Mouse (Mus musculus) ES-CJ7 (cell line): Measurements from ENCODE around the gene Ptov1.

Experiments used
- DNase-seq: peaks from one replicate; pipeline ENCODE4 v3.0.0; 2011; ENCODE audit warnings: low read depth, low spot score

The Ptov1 gene

GRCm38 (mm10) chr7:44814952-44815553 lies 54.5 kb downstream of the Ptov1 start:
- no peak for DNase-seq

DNA sequence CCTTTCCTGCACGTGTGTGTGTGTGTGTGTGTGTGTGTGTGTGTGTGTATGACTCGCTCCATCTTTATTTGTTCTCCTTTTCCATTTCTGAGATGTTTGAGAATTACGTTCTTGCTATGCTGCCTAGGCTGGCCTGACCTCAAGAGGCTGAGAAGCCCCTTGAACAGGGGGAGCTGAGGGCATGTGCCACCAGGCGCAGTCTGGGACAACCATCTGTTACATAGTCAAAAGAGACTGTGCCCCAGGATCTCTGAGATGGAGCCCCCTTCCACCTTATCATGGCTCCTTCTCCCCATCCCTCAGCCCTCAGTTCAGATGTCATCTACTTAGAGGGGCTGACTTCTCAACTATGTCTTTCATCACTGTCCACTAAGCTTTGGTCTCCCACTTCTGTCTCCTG lies 55.2 kb downstream of the Ptov1 start:
- no peak for DNase-seq

DNA sequence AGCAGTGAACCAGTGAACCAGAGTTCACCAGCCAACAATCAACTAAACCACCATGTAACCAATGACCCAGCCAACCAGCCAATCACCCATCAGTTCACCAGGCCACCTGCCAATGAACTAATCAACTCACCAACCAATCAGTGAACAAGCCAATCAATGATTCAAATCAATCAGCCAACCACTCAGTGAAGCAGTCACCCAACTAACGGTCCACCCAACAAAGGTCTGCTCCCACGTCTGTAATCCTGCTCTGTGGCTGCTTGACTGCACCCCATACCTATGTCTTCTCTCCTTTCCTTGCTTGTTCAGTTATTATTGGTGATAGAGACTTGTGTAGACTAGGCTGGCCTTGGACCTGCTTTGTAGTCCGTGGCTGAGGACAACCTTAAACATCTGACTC lies 55.6 kb downstream of the Ptov1 start:
- no peak for DNase-seq
